Mouse (Mus musculus): ENCODE results near the gene Pcp4. TPM values are rescaled to one million over a fixed set of nuclear protein-coding genes. Genes with fewer than 3 reads are reported as not detected.

The Pcp4 gene
- polyA plus RNA-seq, 1 experiment from 2014 or later, result 35.9 TPM

DNA sequence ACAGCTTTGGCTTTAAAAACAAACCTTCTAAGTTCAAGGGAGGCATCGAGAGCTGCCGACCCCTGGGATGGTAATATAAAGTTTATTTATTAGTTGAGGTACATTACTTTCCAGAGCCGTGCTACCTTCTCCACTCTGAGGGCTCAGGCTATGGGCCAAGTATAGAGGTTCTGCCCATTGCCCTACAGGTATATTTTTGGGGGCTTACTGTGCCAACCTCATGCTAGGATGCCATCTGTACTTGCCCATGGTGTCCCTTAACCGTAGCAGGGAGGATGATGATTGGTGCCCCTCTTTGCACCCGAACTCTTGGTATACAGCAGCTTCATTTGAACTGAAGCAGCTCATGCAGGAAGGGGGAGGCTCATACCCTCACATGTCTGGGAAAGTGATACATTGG, 9.8 kb upstream of the Pcp4 start:
- Histone ChIP-seq H3K9me3 (no peaks in the 10 kb centered on the region), H3K36me3 (replicated peaks) (no peaks in the 10 kb centered on the region), H3K27ac (no peak overlapping the region), H3K4me1 (no peaks in the 10 kb centered on the region), H3K9ac (no peak overlapping the region), H3K4me2 (no peak overlapping the region), H3K4me3 (replicated peaks) (no peak overlapping the region), H3K27me3 (no peaks in the 10 kb centered on the region)
- WGBS, result 86% methylated on average over 5 of the region's 5 CpGs
- ATAC-seq (ENCODE audit: low FRiP score), result no peak

DNA sequence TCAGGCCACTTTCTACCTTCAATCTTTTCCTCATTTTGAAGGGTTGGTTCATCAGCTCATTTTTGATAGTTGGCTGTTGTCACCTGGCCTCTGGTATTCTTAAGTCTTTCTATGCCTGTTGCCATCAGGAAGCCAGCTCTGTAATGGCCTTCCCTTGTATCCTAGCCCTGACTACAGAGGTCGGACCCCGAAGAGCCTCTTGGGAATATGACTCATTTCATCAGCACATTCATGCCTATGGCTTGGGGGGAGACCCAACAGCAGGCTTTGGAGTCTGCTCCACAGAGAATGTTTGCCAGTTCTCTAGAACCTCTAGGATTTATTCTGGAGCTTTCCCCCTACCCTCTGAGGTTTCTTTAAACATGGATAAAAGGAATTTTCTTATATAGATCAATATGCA, 8.1 kb upstream of the Pcp4 start:
- no peaks in the 10 kb centered on the region for H3K27me3 ChIP-seq
- H3K9me3 ChIP-seq, result no peaks in the 10 kb centered on the region
- H3K4me2 ChIP-seq, result no peak overlapping the region
- no peak overlapping the region for H3K4me3 ChIP-seq (replicated peaks)
- ATAC-seq (ENCODE audit: low FRiP score), result no peak
- H3K36me3 ChIP-seq (replicated peaks), result no peaks in the 10 kb centered on the region
- 92% methylated on average over 2 of the region's 2 CpGs for WGBS
- H3K4me1 ChIP-seq, result no peaks in the 10 kb centered on the region
- H3K9ac ChIP-seq, result no peak overlapping the region
- H3K27ac ChIP-seq, result no peak overlapping the region

DNA sequence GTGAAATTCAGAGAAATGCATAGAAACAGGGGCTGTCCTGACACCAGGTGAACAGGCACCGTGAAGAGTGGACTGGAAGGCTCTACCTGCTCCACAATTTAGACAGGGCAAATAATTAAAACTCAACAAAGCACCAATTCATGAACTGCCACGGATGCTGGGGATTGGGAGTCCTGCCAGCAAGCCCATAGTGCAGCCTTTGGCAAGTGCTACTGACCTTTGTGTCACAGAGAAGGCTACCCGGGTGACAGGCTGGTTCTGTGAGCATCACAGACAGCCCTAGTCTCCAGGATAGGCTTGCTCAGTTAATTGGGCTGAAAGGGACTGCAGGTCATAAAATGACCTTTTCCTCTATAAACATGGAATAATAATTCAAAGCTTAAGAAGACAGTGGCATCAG, 6.6 kb upstream of the Pcp4 start:
- Histone ChIP-seq H3K9me3 (no peaks in the 10 kb centered on the region), H3K27ac (no peak overlapping the region), H3K4me2 (no peak overlapping the region), H3K9ac (no peak overlapping the region), H3K4me3 (replicated peaks) (no peak overlapping the region), H3K36me3 (replicated peaks) (no peaks in the 10 kb centered on the region), H3K27me3 (no peaks in the 10 kb centered on the region), H3K4me1 (no peaks in the 10 kb centered on the region)
- 51% methylated on average over 3 of the region's 3 CpGs for WGBS
- ATAC-seq (ENCODE audit: low FRiP score), result no peak

DNA sequence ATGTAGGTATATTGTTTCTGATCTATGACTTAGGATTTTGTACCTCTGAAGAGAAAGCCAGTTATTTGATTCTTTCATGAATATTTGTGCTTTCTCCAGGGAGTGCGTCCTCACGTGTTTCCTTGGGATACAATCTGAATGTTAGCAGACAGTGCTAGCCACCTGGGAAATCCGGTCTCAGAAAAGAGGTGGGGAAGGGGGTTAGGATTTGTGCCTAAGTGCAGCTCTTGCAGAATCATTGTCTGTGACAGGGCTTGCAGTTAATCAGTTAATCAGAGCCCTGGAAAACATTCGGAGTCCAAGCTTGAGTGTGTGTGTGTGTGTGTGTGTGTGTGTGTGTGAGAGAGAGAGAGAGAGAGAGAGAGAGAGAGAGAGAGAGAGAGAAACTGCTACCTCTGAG, 605 bp downstream of the Pcp4 start:
- ATAC-seq (ENCODE audit: low FRiP score), result no peak
- Histone ChIP-seq H3K27me3 (peaks cover 5% of the 10 kb centered on the region; the same call in 1 of the 2 replicates), H3K4me3 (replicated peaks) (no peak overlapping the region), H3K9me3 (no peaks in the 10 kb centered on the region), H3K36me3 (replicated peaks) (no peaks in the 10 kb centered on the region), H3K27ac (no peak overlapping the region), H3K9ac (no peak overlapping the region), H3K4me1 (peaks cover 9% of the 10 kb centered on the region), H3K4me2 (no peak overlapping the region)
- WGBS, result 69% methylated on average over 4 of the region's 4 CpGs

DNA sequence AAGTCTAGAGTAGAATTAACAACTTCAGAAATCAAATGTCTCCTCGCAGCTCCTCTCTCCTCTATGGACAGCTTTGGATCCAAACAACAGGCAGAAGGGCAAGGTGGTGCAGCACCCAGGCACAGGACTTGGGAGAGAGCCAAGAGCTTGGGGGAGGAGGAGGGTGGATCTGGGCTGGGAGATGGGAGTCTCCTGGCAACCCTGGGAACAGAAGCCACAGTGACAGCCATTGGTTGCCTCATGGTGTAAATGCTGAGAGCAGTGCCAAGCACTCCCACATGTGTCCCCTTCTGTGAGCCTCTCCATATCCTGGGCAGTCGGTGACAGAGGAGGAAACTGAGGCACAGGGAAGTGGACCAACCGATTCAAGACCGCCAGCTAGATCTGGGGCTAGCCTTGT, 1.3 kb downstream of the Pcp4 start:
- Histone ChIP-seq H3K36me3 (replicated peaks) (no peaks in the 10 kb centered on the region), H3K27ac (no peak overlapping the region), H3K9ac (no peak overlapping the region), H3K27me3 (peaks cover 5% of the 10 kb centered on the region; the same call in 1 of the 2 replicates), H3K4me2 (no peak overlapping the region), H3K4me3 (replicated peaks) (no peak overlapping the region), H3K9me3 (no peaks in the 10 kb centered on the region), H3K4me1 (peaks cover 9% of the 10 kb centered on the region)
- ATAC-seq (ENCODE audit: low FRiP score), result peak; percentile 64; the same call in 1 of the 2 replicates
- 82% methylated on average over 4 of the region's 4 CpGs for WGBS

DNA sequence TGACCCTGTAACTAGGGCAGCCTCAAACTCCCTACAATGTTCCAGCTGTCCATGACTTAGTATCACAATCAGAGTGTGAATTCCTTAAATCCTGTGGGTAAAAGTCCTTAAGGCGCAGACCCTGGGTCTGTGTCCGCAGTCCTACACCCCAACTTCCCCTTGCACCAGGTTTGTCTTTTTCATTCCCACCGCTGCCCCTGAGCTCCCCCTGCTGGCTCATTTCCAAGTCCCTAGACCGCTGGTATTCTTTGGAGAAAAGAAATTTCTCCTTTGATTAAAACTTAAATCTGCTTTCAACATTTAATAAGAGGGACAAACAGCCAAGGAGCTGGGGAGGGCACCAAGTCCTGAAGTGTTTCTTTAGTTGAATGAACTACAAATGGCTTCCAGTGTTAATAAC, 2.2 kb downstream of the Pcp4 start:
- Histone ChIP-seq H3K27me3 (peaks cover 5% of the 10 kb centered on the region; the same call in 1 of the 2 replicates), H3K36me3 (replicated peaks) (no peaks in the 10 kb centered on the region), H3K4me1 (peaks cover 9% of the 10 kb centered on the region), H3K4me2 (no peak overlapping the region), H3K9me3 (no peaks in the 10 kb centered on the region), H3K9ac (no peak overlapping the region), H3K27ac (no peak overlapping the region), H3K4me3 (replicated peaks) (no peak overlapping the region)
- ATAC-seq (ENCODE audit: low FRiP score), result no peak
- WGBS, result 47% methylated on average over 4 of the region's 4 CpGs

DNA sequence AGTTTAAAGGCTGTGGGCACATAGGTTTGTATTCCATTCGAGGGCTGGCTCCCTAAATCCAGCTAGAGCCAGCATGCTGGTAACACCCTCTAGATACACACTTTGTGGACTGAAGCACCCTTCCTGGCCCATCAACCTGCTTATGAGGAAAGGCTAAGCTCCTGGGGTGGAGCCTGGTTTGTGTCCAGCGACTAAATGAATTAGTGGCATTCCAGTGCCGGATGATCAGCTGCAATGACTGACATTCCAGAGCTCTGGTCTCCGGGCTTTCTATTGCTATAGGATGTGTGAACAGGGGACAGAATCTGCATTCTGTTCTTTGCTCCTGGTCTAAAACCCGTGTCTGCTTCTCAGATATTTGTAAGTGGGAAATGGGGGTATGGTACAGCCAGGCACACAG, 5.0 kb downstream of the Pcp4 start:
- no peak overlapping the region for H3K9ac ChIP-seq
- H3K4me2 ChIP-seq, result no peak overlapping the region
- no peak overlapping the region for H3K27ac ChIP-seq
- H3K4me1 ChIP-seq, result peaks cover 9% of the 10 kb centered on the region
- no peaks in the 10 kb centered on the region for H3K27me3 ChIP-seq
- 41% methylated on average over 5 of the region's 5 CpGs for WGBS
- no peak overlapping the region for H3K4me3 ChIP-seq (replicated peaks)
- no peaks in the 10 kb centered on the region for H3K36me3 ChIP-seq (replicated peaks)
- ATAC-seq (ENCODE audit: low FRiP score), result no peak
- no peaks in the 10 kb centered on the region for H3K9me3 ChIP-seq

DNA sequence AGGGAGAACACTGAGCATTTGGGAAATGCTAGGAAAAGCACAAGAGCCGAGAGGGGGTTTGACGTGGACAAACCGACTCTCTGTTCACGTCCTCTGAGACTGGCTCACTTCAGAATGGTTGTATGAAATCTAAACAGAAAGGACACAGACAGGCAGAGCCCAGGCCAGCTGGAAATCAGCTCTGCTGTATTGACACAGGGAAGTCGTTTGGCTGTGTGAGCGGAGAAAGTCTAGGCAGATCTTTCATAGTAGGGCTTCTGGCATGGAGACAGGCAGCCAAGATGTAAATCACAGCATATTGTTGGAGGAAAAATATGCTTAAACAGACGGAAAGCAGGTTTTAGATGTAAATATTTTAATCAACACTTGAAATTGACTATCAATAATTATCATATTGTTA, 5.4 kb downstream of the Pcp4 start:
- peaks cover 5% of the 10 kb centered on the region for H3K4me1 ChIP-seq
- H3K36me3 ChIP-seq (replicated peaks), result no peaks in the 10 kb centered on the region
- ATAC-seq (ENCODE audit: low FRiP score), result no peak
- WGBS, result 64% methylated on average over 7 of the region's 7 CpGs
- no peak overlapping the region for H3K4me3 ChIP-seq (replicated peaks)
- no peak overlapping the region for H3K9ac ChIP-seq
- no peak overlapping the region for H3K27ac ChIP-seq
- H3K9me3 ChIP-seq, result no peaks in the 10 kb centered on the region
- H3K27me3 ChIP-seq, result no peaks in the 10 kb centered on the region
- no peak overlapping the region for H3K4me2 ChIP-seq

DNA sequence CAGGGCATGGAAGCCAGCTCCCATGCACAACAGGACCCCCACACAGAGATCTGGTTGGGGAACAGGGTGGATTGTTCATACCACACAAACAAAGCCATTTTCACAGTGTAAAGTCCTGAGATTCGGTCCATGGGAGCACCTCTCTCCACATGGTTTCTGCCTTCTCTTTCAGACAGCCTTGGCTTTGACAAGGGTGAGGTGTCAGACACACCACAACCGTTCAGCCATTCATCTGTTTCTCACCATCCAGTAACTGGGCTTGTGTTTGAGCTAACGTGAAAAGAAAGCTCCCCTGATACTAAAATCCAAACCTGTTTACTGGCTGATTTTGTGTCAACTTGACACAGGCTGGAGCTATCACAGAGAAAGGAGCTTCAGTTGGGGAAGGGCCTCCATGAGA, 6.8 kb downstream of the Pcp4 start:
- Histone ChIP-seq H3K9me3 (no peaks in the 10 kb centered on the region), H3K4me1 (peaks cover 5% of the 10 kb centered on the region), H3K27me3 (no peaks in the 10 kb centered on the region), H3K9ac (no peak overlapping the region), H3K27ac (no peak overlapping the region), H3K4me2 (no peak overlapping the region), H3K36me3 (replicated peaks) (no peaks in the 10 kb centered on the region), H3K4me3 (replicated peaks) (no peak overlapping the region)
- 63% methylated on average over 3 of the region's 3 CpGs for WGBS
- no peak for ATAC-seq (ENCODE audit: low FRiP score)

DNA sequence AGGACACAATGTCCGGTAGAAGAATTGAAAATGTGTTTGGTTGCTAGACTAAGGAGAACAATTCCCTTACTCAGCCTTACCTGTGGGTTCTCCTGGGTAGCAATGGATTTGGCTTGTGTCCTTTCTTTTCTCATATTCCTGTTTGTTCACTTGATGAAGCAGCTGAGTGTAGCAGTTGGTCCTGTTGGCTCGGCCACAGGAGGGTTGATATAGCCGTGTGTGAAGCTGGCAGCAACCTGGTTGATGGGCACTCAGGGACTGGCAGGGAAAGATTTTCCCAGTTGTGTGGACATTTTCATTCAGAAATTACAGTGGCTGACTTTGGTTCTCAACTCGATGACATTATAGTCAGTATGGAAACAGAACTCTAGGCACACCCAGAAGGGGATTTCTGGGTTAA, 14.4 kb downstream of the Pcp4 start:
- H3K36me3 ChIP-seq (replicated peaks), result no peaks in the 10 kb centered on the region
- no peak overlapping the region for H3K4me2 ChIP-seq
- no peak for ATAC-seq (ENCODE audit: low FRiP score)
- H3K9ac ChIP-seq, result no peak overlapping the region
- H3K27ac ChIP-seq, result no peak overlapping the region
- H3K4me3 ChIP-seq (replicated peaks), result no peak overlapping the region
- no peaks in the 10 kb centered on the region for H3K4me1 ChIP-seq
- H3K9me3 ChIP-seq, result no peaks in the 10 kb centered on the region
- H3K27me3 ChIP-seq, result no peaks in the 10 kb centered on the region
- 89% methylated on average over 4 of the region's 4 CpGs for WGBS

DNA sequence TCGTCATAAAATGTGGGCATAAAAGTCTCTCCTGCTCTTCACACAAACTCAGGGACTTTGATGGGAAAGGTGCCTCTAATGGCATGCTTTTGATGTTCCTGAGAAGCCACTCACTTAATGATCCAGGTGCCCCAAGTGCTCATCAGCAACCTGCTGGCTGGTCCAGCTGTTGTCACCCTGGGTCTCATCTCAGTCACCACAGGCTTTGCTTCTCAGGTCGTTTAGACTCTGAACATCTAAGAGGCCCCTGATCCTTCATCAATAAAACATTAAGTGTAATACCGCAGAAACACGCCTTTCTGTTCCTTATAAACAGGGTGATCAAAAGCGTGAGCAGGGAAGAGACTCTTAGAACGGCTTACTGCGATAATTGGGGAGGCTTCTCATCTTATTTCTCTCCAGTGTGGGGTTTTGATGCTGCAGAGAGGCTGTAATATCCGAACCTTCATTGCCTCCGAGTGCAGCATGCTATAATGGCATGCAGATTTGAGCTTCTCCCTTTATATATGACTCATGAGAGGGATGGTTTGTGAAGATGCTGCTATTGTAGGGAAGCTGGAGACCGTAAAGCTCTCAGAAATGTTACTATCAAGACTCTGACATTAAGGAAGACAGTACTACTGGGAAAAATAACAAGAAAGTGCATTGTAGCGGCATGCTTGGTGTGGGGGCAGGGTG, 19.7 kb downstream of the Pcp4 start:
- Histone ChIP-seq H3K9me3 (no peaks in the 10 kb centered on the region), H3K27me3 (no peaks in the 10 kb centered on the region), H3K27ac (no peak overlapping the region), H3K4me2 (no peak overlapping the region), H3K4me1 (peaks cover 5% of the 10 kb centered on the region; the same call in 1 of the 2 replicates), H3K36me3 (replicated peaks) (no peaks in the 10 kb centered on the region), H3K9ac (no peak overlapping the region), H3K4me3 (replicated peaks) (no peak overlapping the region)
- no peak for ATAC-seq (ENCODE audit: low FRiP score)
- 77% methylated on average over 11 of the region's 11 CpGs for WGBS

DNA sequence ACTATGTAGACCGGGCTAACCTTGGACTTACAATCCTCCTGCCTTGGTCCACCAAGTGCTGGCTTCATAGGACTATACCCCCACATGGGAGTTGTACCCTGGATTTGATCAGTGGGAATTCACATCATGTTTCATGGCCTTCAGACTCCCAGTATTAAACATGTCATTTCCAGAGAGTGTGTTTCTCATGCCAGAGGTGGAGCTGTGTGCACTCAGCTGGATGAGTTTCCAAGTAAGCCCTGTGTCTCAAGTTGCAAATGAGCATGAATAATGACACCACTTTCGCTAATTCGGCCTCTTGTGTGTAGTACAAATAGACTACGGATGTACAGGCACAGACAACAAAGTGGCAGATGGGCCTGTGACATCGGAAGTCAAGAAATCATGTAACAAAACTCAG, 20.6 kb downstream of the Pcp4 start:
- H3K27me3 ChIP-seq, result no peaks in the 10 kb centered on the region
- WGBS, result 78% methylated on average over 5 of the region's 5 CpGs
- no peak overlapping the region for H3K27ac ChIP-seq

DNA sequence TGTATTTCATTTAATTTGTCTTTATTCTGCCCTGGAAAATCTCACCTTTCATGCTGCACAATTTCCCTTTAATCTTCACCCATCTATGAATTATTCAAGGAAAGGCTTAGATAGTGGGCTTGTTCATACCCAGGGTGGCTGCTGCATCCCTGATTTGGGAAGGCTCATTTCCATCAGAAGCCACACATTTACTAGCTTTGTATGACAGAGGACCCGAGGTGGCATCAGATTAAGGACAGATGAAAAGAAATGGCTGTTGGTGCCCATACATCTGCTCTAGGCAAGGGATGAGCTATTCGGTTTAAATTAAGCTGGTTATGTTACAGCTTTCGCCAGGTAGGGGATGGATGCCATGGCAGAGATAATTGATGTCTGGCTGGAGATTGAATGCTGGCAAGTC, 24.1 kb downstream of the Pcp4 start:
- no peak overlapping the region for H3K4me3 ChIP-seq (replicated peaks)
- no peaks in the 10 kb centered on the region for H3K9me3 ChIP-seq
- no peak for ATAC-seq (ENCODE audit: low FRiP score)
- WGBS, result 80% methylated on average over 3 of the region's 3 CpGs
- no peak overlapping the region for H3K9ac ChIP-seq
- no peaks in the 10 kb centered on the region for H3K36me3 ChIP-seq (replicated peaks)
- no peaks in the 10 kb centered on the region for H3K27me3 ChIP-seq
- H3K4me2 ChIP-seq, result no peak overlapping the region
- H3K27ac ChIP-seq, result no peak overlapping the region
- peaks cover 5% of the 10 kb centered on the region; the same call in 1 of the 2 replicates for H3K4me1 ChIP-seq

More for the DNA sequence above, 20.6 kb downstream of the Pcp4 start:
- Histone ChIP-seq H3K9me3 (no peaks in the 10 kb centered on the region), H3K4me2 (no peak overlapping the region), H3K36me3 (replicated peaks) (no peaks in the 10 kb centered on the region), H3K4me1 (peaks cover 5% of the 10 kb centered on the region; the same call in 1 of the 2 replicates), H3K4me3 (replicated peaks) (no peak overlapping the region), H3K9ac (no peak overlapping the region)
- ATAC-seq (ENCODE audit: low FRiP score), result no peak
